Comparison of ENCODE assay signal across 19 mouse cellular contexts in the genomic region with DNA sequence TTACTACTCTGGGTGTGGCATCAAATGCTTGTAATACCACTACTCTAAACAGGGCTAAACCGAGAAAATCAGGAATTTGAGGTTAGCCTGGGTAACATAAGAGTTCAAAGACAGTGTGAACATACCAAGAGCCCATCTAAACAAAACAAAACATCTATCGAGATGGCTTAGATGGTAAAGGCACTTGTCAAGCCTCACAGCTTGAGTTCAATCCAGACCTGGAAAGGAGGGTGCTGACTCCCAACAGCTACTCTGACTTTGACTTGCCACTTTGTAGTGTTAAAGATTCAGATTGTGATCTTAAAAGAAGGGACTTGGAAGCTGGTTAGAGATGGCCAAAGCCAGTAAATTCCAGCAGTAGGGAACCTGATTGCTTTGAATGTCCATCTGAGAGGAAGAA. TPM values are rescaled to one million over a fixed set of nuclear protein-coding genes. Genes with fewer than 3 reads are reported as not detected.
DNase-seq lines count a peak whose midpoint lies in the region; ATAC-seq and TF ChIP-seq lines count a peak whose summit lies in the region.
"Had no signal": no experiment of that assay in that cellular context is flagged by ENCODE, and none has a peak within 500 bp of the region (broad histone marks: within the 10 kb centered on the region; RNA-seq: fewer than 3 reads in every experiment).

No protein-coding gene starts in this region.

- DNase-seq in ES-E14 (ENCODE audit: low read depth, low spot score) (peak; percentile 54), WW6 (ENCODE audit: low read depth, low spot score) (peak; percentile 5)
- no peak for DNase-seq in cerebellum, postnatal 4 days (ENCODE audit: low spot score in 2 of 2)
- DNase-seq: adrenal gland, adult 8-10 months; adrenal gland, postnatal 14 days; adrenal gland, postnatal 36 days; cerebellum, adult 11-12 months; cerebellum, adult 2 months; cerebellum, adult 9-10 months; cerebellum, postnatal 10 days; cerebellum, postnatal 25 days; forebrain, postnatal 0 days had no signal

- H3K36me3 ChIP-seq in ES-E14 (ENCODE audit: control insufficient read depth, insufficient read depth, low read length, poor library complexity, severe bottlenecking): no peaks in the 10 kb centered on the region
- H3K36me3 ChIP-seq in heart, embryonic 12.5 days: no peaks in the 10 kb centered on the region
- H3K36me3 ChIP-seq: embryonic facial prominence, embryonic 10.5 days; embryonic facial prominence, embryonic 12.5 days; forebrain, embryonic 15.5 days had no signal

- no peak overlapping the region for H3K27ac ChIP-seq in ES-E14 (ENCODE audit: insufficient read depth, low read depth, low read length, poor library complexity, severe bottlenecking)
- H3K27ac ChIP-seq in heart, embryonic 12.5 days (ENCODE audit: poor library complexity, severe bottlenecking): no peak overlapping the region
- H3K27ac ChIP-seq: embryonic facial prominence, embryonic 10.5 days; embryonic facial prominence, embryonic 12.5 days; forebrain, embryonic 13.5 days; forebrain, embryonic 15.5 days had no signal

- no peaks in the 10 kb centered on the region for H3K9me3 ChIP-seq in ES-E14 (ENCODE audit: control insufficient read depth, insufficient read depth, low read depth, low read length)
- no peaks in the 10 kb centered on the region for H3K9me3 ChIP-seq in heart, embryonic 12.5 days (replicated peaks)
- H3K9me3 ChIP-seq: embryonic facial prominence, embryonic 10.5 days; embryonic facial prominence, embryonic 12.5 days; forebrain, embryonic 13.5 days; forebrain, embryonic 15.5 days had no signal

- ATAC-seq in frontal cortex, adult (ENCODE audit: low TSS enrichment): no peak
- no peak for ATAC-seq in heart, embryonic 12.5 days (ENCODE audit: insufficient number of reproducible peaks, low FRiP score)
- ATAC-seq: activated CD4-positive, CD25-positive, alpha-beta regulatory T cell, adult 4 months; forebrain, embryonic 13.5 days; forebrain, embryonic 15.5 days; forebrain, postnatal 0 days had no signal

- WGBS in heart, embryonic 12.5 days: 42% methylated on average over 2 of the region's 2 CpGs

- no peak overlapping the region for H3K4me2 ChIP-seq in heart, embryonic 12.5 days
- H3K4me2 ChIP-seq: embryonic facial prominence, embryonic 12.5 days; forebrain, embryonic 13.5 days; forebrain, embryonic 15.5 days had no signal

- in situ Hi-C loops in ES-E14 (cut with MboI; ENCODE audit: low sequenced_read_pairs in 2 of 2, unreplicated experiment in 2 of 2): no loop called here

- H3K4me3 ChIP-seq in ES-E14 (ENCODE audit: insufficient read depth in 1 of 2, low read depth in 1 of 2, low read length in 2 of 2, poor library complexity in 1 of 2, severe bottlenecking in 1 of 2): no peak overlapping the region
- H3K4me3 ChIP-seq in heart, embryonic 12.5 days: no peak overlapping the region
- H3K4me3 ChIP-seq: embryonic facial prominence, embryonic 10.5 days; embryonic facial prominence, embryonic 12.5 days; forebrain, embryonic 13.5 days; forebrain, embryonic 15.5 days had no signal

- H3K4me1 ChIP-seq in ES-E14 (ENCODE audit: control insufficient read depth in 2 of 2, insufficient read depth in 2 of 2, low read length in 2 of 2, poor library complexity in 1 of 2): no peaks in the 10 kb centered on the region
- no peaks in the 10 kb centered on the region for H3K4me1 ChIP-seq in heart, embryonic 12.5 days (replicated peaks)
- H3K4me1 ChIP-seq: embryonic facial prominence, embryonic 10.5 days; embryonic facial prominence, embryonic 12.5 days; forebrain, embryonic 13.5 days; forebrain, embryonic 15.5 days had no signal

- H3K9ac ChIP-seq in ES-E14 (ENCODE audit: insufficient read depth, low read depth, low read length, poor library complexity, severe bottlenecking): no peak overlapping the region
- no peak overlapping the region for H3K9ac ChIP-seq in heart, embryonic 12.5 days
- H3K9ac ChIP-seq: embryonic facial prominence, embryonic 12.5 days; forebrain, embryonic 13.5 days; forebrain, embryonic 15.5 days; forebrain, postnatal 0 days had no signal

- no peaks in the 10 kb centered on the region for H3K27me3 ChIP-seq in heart, embryonic 12.5 days (replicated peaks)
- H3K27me3 ChIP-seq: embryonic facial prominence, embryonic 12.5 days; forebrain, embryonic 13.5 days; forebrain, embryonic 15.5 days had no signal

TF ChIP-seq in ES-E14, 5 proteins besides CTCF, POLR2A, EP300 and RAD21:
- no peak for TF ChIP-seq HCFC1 (IDR thresholded peaks at IDR 0.05; ENCODE audit: borderline replicate concordance, insufficient read depth, low read length)
- TF ChIP-seq ZC3H11A (IDR thresholded peaks at IDR 0.05; ENCODE audit: borderline replicate concordance, low read depth, low read length): no peak
- no peak for TF ChIP-seq MAFK (IDR thresholded peaks at IDR 0.05; ENCODE audit: insufficient read depth, low read depth, low read length)
- no peak for TF ChIP-seq ZNF384 (IDR thresholded peaks at IDR 0.05; ENCODE audit: low read depth, low read length)
- no peak for TF ChIP-seq CHD2 (IDR thresholded peaks at IDR 0.05; ENCODE audit: low read depth, low read length)
TF ChIP-seq in ES-E14: peak in this region for 0.

RNA-seq across cellular contexts. Expression of a gene that starts 7.8 kb away (rescaled TPM):
- total RNA-seq in ES-E14 (2012; rRNA removed): 304 and 351 TPM in 2 replicates
- 41.9 and 47.5 TPM in 2 replicates for polyA plus RNA-seq in heart, embryonic 12.5 days (2016; fragmentation: Nextera tagmentation; extraction: Ambion mirVana)

Comparison
In these comparisons a context has a peak if more than half of its experiments do, and no peak if none do; other contexts are left out.
1. DNase-seq: peak in ES-E14 (single experiment) and WW6 (single experiment); none in cerebellum, postnatal 4 days (0 of 2).